Mouse (Mus musculus): ENCODE data around the gene Tmem233.

- no peak for TF ChIP-seq UBTF (IDR thresholded peaks at IDR 0.05; ENCODE audit: borderline replicate concordance, insufficient read depth, low read depth, low read length)
- TF ChIP-seq POLR2A (IDR thresholded peaks at IDR 0.05; ENCODE audit: control insufficient read depth in 1 of 2, insufficient read depth in 1 of 2, low read depth in 1 of 2, low read length in 2 of 2, poor library complexity in 1 of 2) = no peak
- TF ChIP-seq CTCF (IDR thresholded peaks at IDR 0.05 in 2 of 3, conservative IDR thresholded peaks at IDR 0.05 in 1 of 3; ENCODE audit: control insufficient read depth in 1 of 3, insufficient read depth in 1 of 3, low read depth in 2 of 3, low read length in 3 of 3, poor library complexity in 1 of 3, severe bottlenecking in 1 of 3) = no peak
- no peak for TF ChIP-seq GATA1 (IDR thresholded peaks at IDR 0.05; ENCODE audit: low read depth, low read length)
- TF ChIP-seq EP300 (IDR thresholded peaks at IDR 0.05; ENCODE audit: low read depth in 1 of 2, low read length in 2 of 2) = no peak
- TF ChIP-seq ZMIZ1 (IDR thresholded peaks at IDR 0.05; ENCODE audit: low read depth, low read length) = no peak
Measured at GRCm38 (mm10) chr5:116004271-116004670, 78.8 kb downstream of the Tmem233 start.
